Mouse (Mus musculus) heart, embryonic 14.5 days (tissue): ENCODE measurements around the gene Nme1. TPM values are rescaled to one million over a fixed set of nuclear protein-coding genes. Genes with fewer than 3 reads are reported as not detected.

Experiments
- ATAC-seq: fragments of 200-750 bp; cut with Nextera tagmentation; 2 replicates; pipeline ENCODE4 v1.8.0; 2017; ENCODE audit warnings: low read depth, moderate TSS enrichment; ENCODE audit not compliant: insufficient number of reproducible peaks, insufficient read depth, low FRiP score
- H3K27ac ChIP-seq, 2 experiments: fragments of 200-500 bp in 1 of 2; fragments of 300-500 bp in 1 of 2; sonication (generic) in 1 of 2; replicated peaks in 1 of 2; 2 replicates each; pipeline ENCODE4 v1.5.1; 2012 to 2014; ENCODE audit warnings: low read depth in 2 of 2, low read length in 2 of 2, control low read depth in 1 of 2, mild to moderate bottlenecking in 1 of 2, mixed read lengths in 1 of 2; ENCODE audit not compliant: control insufficient read depth in 1 of 2, insufficient read depth in 1 of 2
- H3K27me3 ChIP-seq: fragments of 300-500 bp; sonication (generic); 2 replicates; pipeline ENCODE4 v1.6.1; 2014; ENCODE audit warnings: mild to moderate bottlenecking, low read length, control low read depth; ENCODE audit not compliant: control insufficient read depth, insufficient read depth
- H3K36me3 ChIP-seq: fragments of 300-500 bp; sonication (generic); 2 replicates; pipeline ENCODE4 v1.6.1; 2014; ENCODE audit warnings: mild to moderate bottlenecking, control low read depth, low read length, mixed read lengths; ENCODE audit not compliant: control insufficient read depth, insufficient read depth
- H3K4me1 ChIP-seq, 2 experiments: fragments of 200-500 bp in 1 of 2; fragments of 300-500 bp in 1 of 2; sonication (generic) in 1 of 2; 2 replicates each; pipeline ENCODE4 v1.6.1; 2012 to 2014; ENCODE audit warnings: low read length in 2 of 2, control low read depth in 1 of 2, mixed read lengths in 1 of 2; ENCODE audit not compliant: control insufficient read depth in 2 of 2, insufficient read depth in 2 of 2
- H3K4me2 ChIP-seq: fragments of 300-500 bp; sonication (generic); 2 replicates; pipeline ENCODE4 v1.6.1; 2014; ENCODE audit warnings: mild to moderate bottlenecking, low read length
- H3K4me3 ChIP-seq, 2 experiments: fragments of 200-500 bp in 1 of 2; fragments of 300-500 bp in 1 of 2; sonication (generic) in 1 of 2; 2 replicates each; pipeline ENCODE4 v1.5.1; 2012 to 2014; ENCODE audit warnings: low read length in 2 of 2, mild to moderate bottlenecking in 2 of 2, control low read depth in 1 of 2, low read depth in 1 of 2, moderate library complexity in 1 of 2; ENCODE audit not compliant: control insufficient read depth in 1 of 2, insufficient read depth in 1 of 2
- H3K9ac ChIP-seq: fragments of 300-500 bp; sonication (generic); 2 replicates; pipeline ENCODE4 v1.6.1; 2014; ENCODE audit warnings: mild to moderate bottlenecking, low read length
- H3K9me3 ChIP-seq: fragments of 300-500 bp; sonication (generic); 2 replicates; pipeline ENCODE4 v1.6.1; 2016; ENCODE audit warnings: low read length, control low read depth; ENCODE audit not compliant: control insufficient read depth
- WGBS: fragments of 180-500 bp; shearing (Covaris S2); extraction: QIAGEN DNeasy Blood & Tissue Kit; methylation state at CpG from one replicate; pipeline ENCODE4 v1.1.7; 2014; 5-methylcytosine and 5-hydroxymethylcytosine counted together
- polyA plus RNA-seq: library from polyadenylated mRNA; unstranded; fragments of >200 nt; fragmentation: Nextera tagmentation; extraction: Ambion mirVana; gene quantifications from 2 replicates; pipeline ENCODE4 v1.2.1, GENCODE M21; 2014

Nme1 gene
- polyA plus RNA-seq, 1 experiment from 2014 or later = 93.3 TPM

DNA sequence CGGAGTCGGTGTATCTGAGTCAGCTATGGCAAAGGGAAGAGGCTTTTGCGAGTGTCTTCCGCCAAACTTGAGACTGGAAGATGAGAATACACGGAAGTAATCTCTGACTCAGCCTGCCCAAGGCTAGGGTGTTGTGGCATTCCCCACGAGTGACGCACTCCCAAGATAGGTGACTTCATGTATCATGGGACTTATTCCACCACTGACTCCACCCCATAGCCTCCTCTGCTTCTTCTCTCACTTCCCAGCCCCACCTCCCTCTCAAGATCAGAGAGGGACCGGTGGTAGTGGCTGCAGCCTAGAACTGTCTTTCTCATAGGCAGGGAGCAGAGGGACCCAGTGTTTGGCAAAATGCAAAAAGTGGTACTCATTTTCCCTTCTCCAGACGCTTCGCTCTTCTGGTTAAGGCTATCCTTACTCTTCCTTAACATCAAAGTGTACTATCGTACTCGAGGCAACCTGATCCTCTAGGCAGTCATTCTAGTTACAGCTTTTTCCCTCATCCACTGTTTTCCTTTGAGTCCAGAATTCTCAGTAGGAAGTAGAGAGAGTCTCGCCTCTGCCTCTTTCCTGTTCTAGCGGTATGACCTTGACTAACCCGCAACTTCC, 26.9 kb upstream of the Nme1 start:
- Histone ChIP-seq H3K4me2 (peak overlapping the region; percentile 66), H3K4me3 (peak overlapping the region; percentile 91 to 97), H3K9me3 (no peaks in the 10 kb centered on the region), H3K27me3 (no peaks in the 10 kb centered on the region), H3K27ac (peak overlapping the region; percentile 100), H3K36me3 (no peaks in the 10 kb centered on the region), H3K4me1 (peaks cover 10 to 13% of the 10 kb centered on the region in 2 experiments), H3K9ac (peak overlapping the region; percentile 93)
- WGBS = 2% methylated on average over 15 of the region's 15 CpGs
- peak; percentile 74 for ATAC-seq

DNA sequence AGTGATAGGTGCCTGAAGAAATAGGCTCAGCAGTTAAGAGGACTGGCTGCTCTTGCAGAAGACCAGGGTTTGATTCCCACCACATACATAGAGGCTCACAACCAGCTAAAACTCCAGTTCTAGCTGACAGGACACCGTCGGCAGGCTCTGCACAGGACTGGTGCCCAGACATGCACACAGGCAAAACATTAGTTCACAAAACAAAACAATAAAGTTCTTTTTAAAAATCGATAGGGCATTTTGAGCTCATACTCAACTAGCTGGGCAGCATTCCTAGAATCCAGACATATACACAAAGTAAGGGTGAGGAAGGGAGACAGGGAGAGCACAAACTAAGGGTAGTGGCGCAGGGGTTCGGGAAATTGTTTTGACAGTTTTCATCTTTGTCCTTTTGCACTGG, 26.2 kb upstream of the Nme1 start:
- no peaks in the 10 kb centered on the region for H3K36me3 ChIP-seq
- 58% methylated on average over 5 of the region's 5 CpGs for WGBS
- peaks cover 12 to 13% of the 10 kb centered on the region in 2 experiments for H3K4me1 ChIP-seq
- peak overlapping the region; percentile 91 to 97; a peak in 3 of 4 replicates for H3K4me3 ChIP-seq
- peak overlapping the region; percentile 93 for H3K9ac ChIP-seq
- H3K27ac ChIP-seq = peak overlapping the region; percentile 100
- peak overlapping the region; percentile 66 for H3K4me2 ChIP-seq
- no peaks in the 10 kb centered on the region for H3K27me3 ChIP-seq
- no peaks in the 10 kb centered on the region for H3K9me3 ChIP-seq
- no peak for ATAC-seq

DNA sequence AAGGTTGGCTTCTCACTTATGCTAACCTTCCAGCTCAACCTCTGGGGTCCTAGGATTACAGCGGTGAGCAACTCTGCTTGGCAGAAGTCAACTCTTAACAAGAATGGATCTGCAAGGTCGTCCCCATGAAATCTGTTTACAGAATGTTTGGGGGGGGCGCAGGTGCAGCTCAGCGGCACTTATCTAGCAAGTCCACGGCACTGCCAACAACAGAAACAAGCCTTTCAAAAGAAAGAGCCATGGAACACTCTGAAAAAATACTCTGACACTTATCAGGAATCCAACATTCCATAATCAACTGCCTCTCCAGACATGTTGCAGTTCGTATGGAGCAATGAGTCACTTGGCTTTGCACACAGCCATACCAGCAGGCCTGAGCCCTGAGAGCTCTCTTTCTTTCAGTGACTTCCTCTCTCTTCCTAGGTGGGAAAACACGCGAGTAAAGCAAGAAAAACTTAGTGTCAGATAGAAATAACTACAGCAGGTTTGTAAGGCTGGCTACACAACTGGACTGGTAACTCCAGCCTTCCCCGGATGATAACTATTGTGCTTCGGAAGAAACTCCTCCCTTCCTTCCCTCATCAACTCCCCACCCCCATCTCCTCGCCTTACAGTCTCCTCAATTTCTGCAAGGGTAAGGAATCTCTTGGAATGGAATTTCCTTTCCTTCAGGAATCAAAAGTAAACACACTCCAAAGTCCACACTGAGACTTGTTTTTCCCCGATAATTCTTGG, 20.2 kb upstream of the Nme1 start:
- Histone ChIP-seq H3K9ac (peak overlapping the region; percentile 31; the same call in 1 of the 2 replicates), H3K36me3 (no peaks in the 10 kb centered on the region)
- WGBS = 33% methylated on average over 12 of the region's 12 CpGs

DNA sequence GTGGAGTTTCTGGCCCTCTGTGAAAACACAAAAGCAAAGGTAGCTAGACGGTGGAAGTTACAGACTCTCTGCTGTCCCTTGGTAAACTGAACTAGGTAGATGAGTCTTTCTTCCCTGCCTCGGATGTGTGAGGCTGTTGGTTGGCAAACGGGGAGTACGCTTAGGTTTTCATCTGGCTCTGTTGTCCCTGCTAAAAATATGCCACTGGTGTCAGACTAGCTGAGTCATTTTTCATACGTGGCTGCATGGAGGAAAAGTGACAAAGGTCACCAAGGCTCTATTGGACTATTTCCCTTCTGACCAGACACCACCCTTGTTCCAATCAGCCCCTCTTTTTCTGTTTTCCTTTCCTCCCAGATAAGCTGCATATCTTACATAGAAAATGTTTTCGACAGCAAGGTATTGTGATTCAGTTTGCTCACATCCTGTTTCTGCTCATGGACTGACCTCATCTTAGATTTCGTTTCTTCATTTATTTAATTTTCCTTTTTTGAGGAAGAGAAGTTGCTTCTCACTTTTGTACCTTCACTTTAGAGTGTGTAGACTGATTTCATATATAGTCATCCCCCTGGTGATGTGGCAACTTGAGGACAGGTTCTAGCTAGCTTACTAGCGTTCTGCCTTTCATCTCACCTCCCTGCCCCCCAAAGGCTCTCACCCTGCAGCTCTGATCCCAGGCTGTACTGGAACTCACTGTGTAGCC, 19.5 kb upstream of the Nme1 start:
- no peaks in the 10 kb centered on the region for H3K36me3 ChIP-seq
- H3K4me3 ChIP-seq = no peak overlapping the region
- H3K9ac ChIP-seq = peak overlapping the region; percentile 31; the same call in 1 of the 2 replicates
- H3K9me3 ChIP-seq = no peaks in the 10 kb centered on the region
- peaks cover 19 to 20% of the 10 kb centered on the region in 2 experiments for H3K4me1 ChIP-seq
- peak overlapping the region; percentile 94 to 99 for H3K27ac ChIP-seq
- 30% methylated on average over 8 of the region's 8 CpGs for WGBS
- no peaks in the 10 kb centered on the region for H3K27me3 ChIP-seq
- H3K4me2 ChIP-seq = peak overlapping the region; percentile 45
- ATAC-seq = peak; percentile 58

More for the DNA sequence above, 20.2 kb upstream of the Nme1 start:
- H3K4me3 ChIP-seq = no peak overlapping the region
- H3K9me3 ChIP-seq = no peaks in the 10 kb centered on the region
- H3K27ac ChIP-seq = peak overlapping the region; percentile 94 to 99
- no peaks in the 10 kb centered on the region for H3K27me3 ChIP-seq
- H3K4me1 ChIP-seq = peaks cover 19 to 20% of the 10 kb centered on the region in 2 experiments
- H3K4me2 ChIP-seq = peak overlapping the region; percentile 45
- ATAC-seq = peak; percentile 45; the same call in 1 of the 2 replicates

DNA sequence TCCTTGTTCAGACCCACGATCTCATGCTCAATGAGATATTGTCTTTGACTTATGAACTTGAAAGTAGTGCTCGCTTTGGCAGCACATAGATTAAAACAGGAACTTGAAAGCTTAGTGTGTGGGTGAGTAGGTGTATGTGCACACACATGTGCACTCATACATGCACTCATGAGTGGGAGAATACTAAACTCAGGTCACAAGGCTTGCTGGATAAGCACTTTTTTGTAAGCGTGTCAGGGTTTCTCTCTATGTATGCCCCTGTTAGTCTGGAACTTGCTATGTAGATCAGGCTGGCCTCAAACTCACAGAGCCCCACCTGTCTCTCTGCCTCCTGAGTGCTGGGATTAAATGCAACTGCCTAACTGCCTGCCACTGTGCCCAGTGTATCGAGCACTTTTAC, 18.7 kb upstream of the Nme1 start:
- H3K4me1 ChIP-seq = peaks cover 19 to 20% of the 10 kb centered on the region in 2 experiments
- no peaks in the 10 kb centered on the region for H3K27me3 ChIP-seq
- H3K9ac ChIP-seq = 0 out of 2 replicates have a peak overlapping the region, but pooled peaks have one; percentile 17
- H3K4me2 ChIP-seq = 0 out of 2 replicates have a peak overlapping the region, but pooled peaks have one; percentile 9
- peak overlapping the region; percentile 94 to 99 for H3K27ac ChIP-seq
- ATAC-seq = no peak
- H3K9me3 ChIP-seq = no peaks in the 10 kb centered on the region
- no peaks in the 10 kb centered on the region for H3K36me3 ChIP-seq
- H3K4me3 ChIP-seq = no peak overlapping the region
- WGBS = 81% methylated on average over 4 of the region's 4 CpGs

DNA sequence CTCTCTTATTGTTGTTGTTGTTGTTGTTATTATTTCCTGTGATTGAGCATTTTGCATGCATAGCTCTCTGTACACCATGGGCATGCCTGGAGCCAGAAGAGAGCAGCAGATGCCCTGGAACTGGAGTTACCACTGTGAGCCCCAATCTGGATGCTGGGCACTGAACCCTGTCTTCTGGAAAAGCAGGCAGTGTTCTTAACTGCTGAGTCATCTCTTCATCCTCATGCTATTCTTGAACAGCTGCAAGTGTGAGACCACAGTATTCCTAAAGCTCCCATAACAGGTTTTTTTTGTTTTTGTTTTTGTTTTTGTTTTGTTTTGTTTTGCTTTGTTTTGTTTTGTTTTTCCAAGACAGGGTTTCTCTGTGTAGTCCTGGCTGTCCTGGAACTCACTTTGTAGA, 18.0 kb upstream of the Nme1 start:
- Histone ChIP-seq H3K4me1 (peaks cover 19 to 20% of the 10 kb centered on the region in 2 experiments), H3K9ac (no peak overlapping the region)
- no peak for ATAC-seq

DNA sequence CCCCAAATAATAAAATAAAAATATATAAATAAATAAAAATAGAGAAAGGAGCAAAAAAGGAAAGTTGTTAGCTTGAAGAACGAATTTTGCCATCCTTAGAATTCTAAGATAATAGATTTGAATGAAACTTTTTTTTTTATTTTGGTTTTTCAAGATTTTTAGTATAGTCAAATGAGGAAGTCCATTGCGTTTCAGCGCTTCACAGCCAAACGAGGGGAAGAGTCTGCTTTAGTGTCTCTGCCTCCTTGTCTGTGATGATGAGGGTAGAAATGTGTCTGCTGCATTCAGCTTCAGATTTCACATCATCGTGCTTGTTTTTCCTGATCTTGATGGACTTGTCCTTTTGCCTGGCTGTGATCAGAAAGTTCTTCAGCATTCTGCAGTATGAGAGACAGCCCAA, 16.9 kb upstream of the Nme1 start:
- no peaks in the 10 kb centered on the region for H3K36me3 ChIP-seq
- no peak overlapping the region for H3K27ac ChIP-seq
- H3K9me3 ChIP-seq = no peaks in the 10 kb centered on the region
- peaks cover 19 to 20% of the 10 kb centered on the region in 2 experiments for H3K4me1 ChIP-seq
- 81% methylated on average over 5 of the region's 5 CpGs for WGBS
- no peak overlapping the region for H3K9ac ChIP-seq
- no peaks in the 10 kb centered on the region for H3K27me3 ChIP-seq
- H3K4me2 ChIP-seq = no peak overlapping the region
- no peak overlapping the region for H3K4me3 ChIP-seq
- ATAC-seq = no peak

More for the DNA sequence above, 18.0 kb upstream of the Nme1 start:
- no peaks in the 10 kb centered on the region for H3K9me3 ChIP-seq
- H3K4me2 ChIP-seq = no peak overlapping the region
- H3K4me3 ChIP-seq = no peak overlapping the region
- no peaks in the 10 kb centered on the region for H3K36me3 ChIP-seq
- H3K27ac ChIP-seq = no peak overlapping the region
- H3K27me3 ChIP-seq = no peaks in the 10 kb centered on the region
